In the genomic region with DNA sequence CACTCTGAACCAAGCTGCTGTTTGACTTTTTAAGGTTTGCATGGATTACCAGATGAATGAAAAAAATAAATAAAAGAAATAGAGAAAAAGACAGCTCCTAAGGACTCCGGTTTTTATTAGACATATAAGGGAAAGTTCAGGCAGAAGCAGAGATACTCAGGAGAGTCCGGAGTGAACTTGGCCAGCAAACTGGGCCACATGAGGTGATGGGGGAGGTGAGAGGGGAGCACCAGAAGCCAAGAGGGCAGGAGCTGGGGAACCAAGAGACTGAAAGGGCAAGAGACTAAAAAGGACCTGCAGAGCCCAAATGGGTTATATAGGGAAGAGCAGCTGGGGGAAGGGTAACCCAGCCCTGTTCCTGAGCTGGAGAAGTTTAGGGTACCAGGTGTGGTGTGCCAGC, we compare ENCODE assay signal across 23 mouse cellular contexts. TPM values are rescaled to one million over a fixed set of nuclear protein-coding genes. Genes with fewer than 3 reads are reported as not detected.
"Had no signal": no experiment of that assay in that cellular context is flagged by ENCODE, and none has a peak within 500 bp of the region (broad histone marks: within the 10 kb centered on the region; RNA-seq: fewer than 3 reads in every experiment).

No protein-coding gene starts in this region.

- H3K27ac ChIP-seq: midbrain, embryonic 10.5 days; neural tube, embryonic 13.5 days; neural tube, embryonic 15.5 days had no signal

- H3K27me3 ChIP-seq: neural tube, embryonic 13.5 days; neural tube, embryonic 15.5 days had no signal

- H3K9me3 ChIP-seq: neural tube, embryonic 15.5 days had no signal

- H3K4me1 ChIP-seq: midbrain, embryonic 10.5 days; neural tube, embryonic 13.5 days; neural tube, embryonic 15.5 days had no signal

- H3K4me2 ChIP-seq: lung, embryonic 14.5 days; neural tube, embryonic 13.5 days; neural tube, embryonic 15.5 days had no signal

- DNase-seq: lung, adult 18-20 months; lung, embryonic 14.5 days; lung, postnatal 10 days; lung, postnatal 4 days; midbrain, embryonic 14.5 days; retina, postnatal 1 day; right cerebral cortex, adult 18-20 months; right cerebral cortex, postnatal 25 days; right cerebral cortex, postnatal 4 days; spleen, adult 18-20 months; thymus, adult 18-20 months; thymus, postnatal 25 days; thymus, postnatal 4 days had no signal

- H3K9ac ChIP-seq: lung, embryonic 14.5 days; neural tube, embryonic 13.5 days; neural tube, embryonic 15.5 days had no signal

- H3K4me3 ChIP-seq: midbrain, embryonic 10.5 days; myocyte; neural tube, embryonic 13.5 days; neural tube, embryonic 15.5 days had no signal

- H3K36me3 ChIP-seq: midbrain, embryonic 10.5 days; neural tube, embryonic 13.5 days; neural tube, embryonic 15.5 days had no signal

- ATAC-seq: midbrain, embryonic 16.5 days had no signal

RNA-seq across cellular contexts. Expression of gene Pdcd1lg2, which starts 16.0 kb away (rescaled TPM):
- total RNA-seq: megakaryocyte-erythroid progenitor cell, adult 5-6 weeks had no signal
- polyA plus RNA-seq: lung, embryonic 14.5 days; lung, embryonic 16.5 days; midbrain, embryonic 10.5 days; midbrain, embryonic 14.5 days; midbrain, embryonic 16.5 days; myocyte; neural tube, embryonic 11.5 days; neural tube, embryonic 13.5 days; stomach, embryonic 14.5 days; stomach, embryonic 16.5 days had no signal
